Mouse (Mus musculus) hindbrain, embryonic 13.5 days (tissue): ENCODE data around the gene 1810062G17Rik. TPM values are rescaled to one million over a fixed set of nuclear protein-coding genes. Genes with fewer than 3 reads are reported as not detected.
A peak's percentile ranks its signal among the peaks of the same experiment; 100 is the strongest.

Source experiments
- ATAC-seq: fragments of 200-750 bp; cut with Nextera tagmentation; 2 replicates; pipeline ENCODE4 v1.8.0; 2017; ENCODE audit warnings: moderate TSS enrichment; ENCODE audit not compliant: low FRiP score
- H3K27ac ChIP-seq: fragments of 300-500 bp; sonication (generic); 2 replicates; pipeline ENCODE4 v1.5.1; 2015; ENCODE audit warnings: inconsistent platforms, mild to moderate bottlenecking, moderate library complexity
- H3K27me3 ChIP-seq: fragments of 300-500 bp; sonication (generic); 2 replicates; pipeline ENCODE4 v1.6.1; 2015; ENCODE audit warnings: mild to moderate bottlenecking, inconsistent platforms
- H3K36me3 ChIP-seq: fragments of 300-500 bp; sonication (generic); 2 replicates; pipeline ENCODE4 v1.6.1; 2015; ENCODE audit warnings: mild to moderate bottlenecking, inconsistent platforms
- H3K4me1 ChIP-seq: fragments of 300-500 bp; sonication (generic); replicated peaks from 2 replicates; pipeline ENCODE4 v1.6.1; 2015; ENCODE audit warnings: inconsistent platforms
- H3K4me2 ChIP-seq: fragments of 300-500 bp; sonication (generic); 2 replicates; pipeline ENCODE4 v1.6.1; 2015; ENCODE audit warnings: inconsistent platforms, mild to moderate bottlenecking, moderate library complexity
- H3K4me3 ChIP-seq: fragments of 300-500 bp; sonication (generic); 2 replicates; pipeline ENCODE4 v1.5.1; 2015; ENCODE audit warnings: mild to moderate bottlenecking, inconsistent platforms
- H3K9ac ChIP-seq: fragments of 300-500 bp; sonication (generic); 2 replicates; pipeline ENCODE4 v1.6.1; 2015; ENCODE audit warnings: mild to moderate bottlenecking, inconsistent platforms
- H3K9me3 ChIP-seq: fragments of 300-500 bp; sonication (generic); 2 replicates; pipeline ENCODE4 v1.6.1; 2016; ENCODE audit warnings: inconsistent platforms
- WGBS: fragments of 180-500 bp; shearing (Covaris S2); methylation state at CpG from one replicate; pipeline ENCODE4 v1.1.7; 2015; 5-methylcytosine and 5-hydroxymethylcytosine counted together
- polyA plus RNA-seq: library from polyadenylated mRNA; unstranded; fragments of >200 nt; fragmentation: Nextera tagmentation; extraction: Ambion mirVana; gene quantifications from 2 replicates; pipeline ENCODE4 v1.2.1, GENCODE M21; 2015

Gene 1810062G17Rik
- polyA plus RNA-seq = 0.30 TPM in 1 of 2 replicates, not detected in the other

- Histone ChIP-seq H3K9me3 (no peaks in the 10 kb centered on the region), H3K27me3 (peaks cover 6% of the 10 kb centered on the region; the same call in 1 of the 2 replicates), H3K9ac (peak within 1 kb of the TSS; percentile 77), H3K36me3 (no peaks in the 10 kb centered on the region), H3K27ac (peak within 1 kb of the TSS; percentile 25; the same call in 1 of the 2 replicates), H3K4me2 (peak within 1 kb of the TSS; percentile 97), H3K4me3 (peak within 1 kb of the TSS; percentile 63), H3K4me1 (peaks cover 20% of the 10 kb centered on the region)
- ATAC-seq = peak; percentile 96
- WGBS = under 1% methylated on average over 32 of the region's 32 CpGs
Observed at GRCm38 (mm10) chr3:36475532-36476087, at the start of gene 1810062G17Rik, which contains the start of gene Anxa5. Gene 1810062G17Rik, plus strand, starts transcription at chr3:36475937. Gene Anxa5, minus strand, starts transcription at chr3:36475894.

- no peak overlapping the region for H3K27ac ChIP-seq
- no peak overlapping the region for H3K9ac ChIP-seq
- H3K27me3 ChIP-seq = no peaks in the 10 kb centered on the region
- no peak overlapping the region for H3K4me3 ChIP-seq
- H3K4me1 ChIP-seq = no peaks in the 10 kb centered on the region
- H3K36me3 ChIP-seq = no peaks in the 10 kb centered on the region
- no peaks in the 10 kb centered on the region for H3K9me3 ChIP-seq
- no peak overlapping the region for H3K4me2 ChIP-seq
- ATAC-seq = no peak
- 97% methylated on average over 8 of the region's 8 CpGs for WGBS
Observed at GRCm38 (mm10) chr3:36427386-36427785, 48.4 kb upstream of the 1810062G17Rik start.

- WGBS = 90% methylated on average over 1 of the region's 1 CpGs
Observed at GRCm38 (mm10) chr3:36430360-36430759, 45.4 kb upstream of the 1810062G17Rik start.

GRCm38 (mm10) chr3:36440280-36440679, 35.5 kb upstream of the 1810062G17Rik start:
- Histone ChIP-seq H3K4me3 (no peak overlapping the region), H3K9ac (no peak overlapping the region), H3K27me3 (no peaks in the 10 kb centered on the region), H3K36me3 (no peaks in the 10 kb centered on the region), H3K4me1 (0 out of 2 replicates have a peak, but pooled peaks cover 4% of the 10 kb centered on the region), H3K27ac (no peak overlapping the region), H3K4me2 (no peak overlapping the region), H3K9me3 (no peaks in the 10 kb centered on the region)
- WGBS = 76% methylated on average over 4 of the region's 4 CpGs
- ATAC-seq = no peak

More at GRCm38 (mm10) chr3:36430360-36430759, 45.4 kb upstream of the 1810062G17Rik start:
- no peak overlapping the region for H3K27ac ChIP-seq
- no peaks in the 10 kb centered on the region for H3K4me1 ChIP-seq
- no peak overlapping the region for H3K4me3 ChIP-seq
- no peak overlapping the region for H3K4me2 ChIP-seq
- H3K9me3 ChIP-seq = no peaks in the 10 kb centered on the region
- no peaks in the 10 kb centered on the region for H3K36me3 ChIP-seq
- no peak for ATAC-seq
- H3K9ac ChIP-seq = no peak overlapping the region
- no peaks in the 10 kb centered on the region for H3K27me3 ChIP-seq

GRCm38 (mm10) chr3:36442426-36442825, 33.3 kb upstream of the 1810062G17Rik start:
- Histone ChIP-seq H3K9me3 (no peaks in the 10 kb centered on the region), H3K27ac (no peak overlapping the region), H3K4me1 (0 out of 2 replicates have a peak, but pooled peaks cover 4% of the 10 kb centered on the region), H3K4me3 (no peak overlapping the region), H3K36me3 (no peaks in the 10 kb centered on the region), H3K9ac (no peak overlapping the region), H3K4me2 (no peak overlapping the region), H3K27me3 (no peaks in the 10 kb centered on the region)
- peak; percentile 66 for ATAC-seq
- WGBS = 0% methylated on average over 2 of the region's 2 CpGs

- ATAC-seq = no peak
- WGBS = 94% methylated on average over 3 of the region's 3 CpGs
- no peaks in the 10 kb centered on the region for H3K27me3 ChIP-seq
- no peaks in the 10 kb centered on the region for H3K9me3 ChIP-seq
- H3K4me2 ChIP-seq = no peak overlapping the region
- H3K27ac ChIP-seq = no peak overlapping the region
- no peak overlapping the region for H3K4me3 ChIP-seq
- H3K9ac ChIP-seq = no peak overlapping the region
- no peaks in the 10 kb centered on the region for H3K36me3 ChIP-seq
- 0 out of 2 replicates have a peak, but pooled peaks cover 4% of the 10 kb centered on the region for H3K4me1 ChIP-seq
Observed at GRCm38 (mm10) chr3:36446041-36446440, 29.7 kb upstream of the 1810062G17Rik start.

- Histone ChIP-seq H3K9ac (no peak overlapping the region), H3K4me3 (no peak overlapping the region), H3K9me3 (no peaks in the 10 kb centered on the region), H3K4me1 (0 out of 2 replicates have a peak, but pooled peaks cover 4% of the 10 kb centered on the region), H3K4me2 (no peak overlapping the region), H3K27ac (no peak overlapping the region), H3K27me3 (no peaks in the 10 kb centered on the region), H3K36me3 (no peaks in the 10 kb centered on the region)
- ATAC-seq = no peak
- 84% methylated on average over 5 of the region's 5 CpGs for WGBS
Observed at GRCm38 (mm10) chr3:36446506-36446905, 29.2 kb upstream of the 1810062G17Rik start.

- H3K4me2 ChIP-seq = no peak overlapping the region
- H3K27me3 ChIP-seq = no peaks in the 10 kb centered on the region
- H3K9ac ChIP-seq = no peak overlapping the region
- H3K36me3 ChIP-seq = no peaks in the 10 kb centered on the region
- H3K4me3 ChIP-seq = no peak overlapping the region
- ATAC-seq = no peak
- no peak overlapping the region for H3K27ac ChIP-seq
- H3K4me1 ChIP-seq = 0 out of 2 replicates have a peak, but pooled peaks cover 4% of the 10 kb centered on the region
- WGBS = 79% methylated on average over 6 of the region's 6 CpGs
- H3K9me3 ChIP-seq = no peaks in the 10 kb centered on the region
Observed at GRCm38 (mm10) chr3:36446918-36447317, 28.8 kb upstream of the 1810062G17Rik start.

- ATAC-seq = no peak
- H3K4me1 ChIP-seq = no peaks in the 10 kb centered on the region
- H3K4me2 ChIP-seq = no peak overlapping the region
- no peak overlapping the region for H3K4me3 ChIP-seq
- no peaks in the 10 kb centered on the region for H3K36me3 ChIP-seq
- H3K9me3 ChIP-seq = no peaks in the 10 kb centered on the region
- no peaks in the 10 kb centered on the region for H3K27me3 ChIP-seq
- no peak overlapping the region for H3K27ac ChIP-seq
- 34% methylated on average over 20 of the region's 20 CpGs for WGBS
- no peak overlapping the region for H3K9ac ChIP-seq
Observed at GRCm38 (mm10) chr3:36449292-36450165, 26.2 kb upstream of the 1810062G17Rik start.

- ATAC-seq = no peak
- H3K9me3 ChIP-seq = no peaks in the 10 kb centered on the region
- H3K27me3 ChIP-seq = no peaks in the 10 kb centered on the region
- H3K4me2 ChIP-seq = no peak overlapping the region
- H3K4me1 ChIP-seq = no peaks in the 10 kb centered on the region
- no peak overlapping the region for H3K9ac ChIP-seq
- H3K27ac ChIP-seq = no peak overlapping the region
- no peak overlapping the region for H3K4me3 ChIP-seq
- H3K36me3 ChIP-seq = no peaks in the 10 kb centered on the region
- WGBS = 97% methylated on average over 1 of the region's 1 CpGs
Observed at GRCm38 (mm10) chr3:36452502-36452901, 23.2 kb upstream of the 1810062G17Rik start.

- Histone ChIP-seq H3K9me3 (no peaks in the 10 kb centered on the region), H3K4me3 (no peak overlapping the region), H3K27ac (no peak overlapping the region), H3K4me1 (no peaks in the 10 kb centered on the region), H3K4me2 (no peak overlapping the region), H3K9ac (no peak overlapping the region), H3K36me3 (no peaks in the 10 kb centered on the region), H3K27me3 (no peaks in the 10 kb centered on the region)
- ATAC-seq = no peak
- 95% methylated on average over 8 of the region's 8 CpGs for WGBS
Observed at GRCm38 (mm10) chr3:36455124-36455523, 20.6 kb upstream of the 1810062G17Rik start.

GRCm38 (mm10) chr3:36455566-36455965, 20.2 kb upstream of the 1810062G17Rik start:
- H3K4me1 ChIP-seq = no peaks in the 10 kb centered on the region
- ATAC-seq = no peak
- H3K9me3 ChIP-seq = no peaks in the 10 kb centered on the region
- H3K27me3 ChIP-seq = no peaks in the 10 kb centered on the region
- H3K27ac ChIP-seq = no peak overlapping the region
- 80% methylated on average over 3 of the region's 3 CpGs for WGBS
- H3K4me3 ChIP-seq = no peak overlapping the region
- H3K36me3 ChIP-seq = no peaks in the 10 kb centered on the region
- no peak overlapping the region for H3K4me2 ChIP-seq
- H3K9ac ChIP-seq = no peak overlapping the region
